Mouse (Mus musculus) CH12.LX (cell line): ENCODE data around the gene Prkd3.

Source experiments
- CTCF ChIP-seq, 2 experiments: IDR thresholded peaks in 1 of 2; conservative IDR thresholded peaks in 1 of 2; 2 replicates each; pipeline ENCODE4 v1.5.1; 2011 to 2012; ENCODE audit warnings: low read depth in 2 of 2, low read length in 2 of 2, improper control_type of control experiment in 1 of 2, inconsistent platforms in 1 of 2, mild to moderate bottlenecking in 1 of 2, moderate library complexity in 1 of 2
- ELF1 ChIP-seq: IDR thresholded peaks from 2 replicates; pipeline ENCODE4 v1.6.1; 2014; ENCODE audit warnings: low read depth, mild to moderate bottlenecking, inconsistent platforms, low read length, improper control_type of control experiment
- EP300 ChIP-seq: IDR thresholded peaks from 2 replicates; pipeline ENCODE4 v1.6.1; 2011; ENCODE audit warnings: low read length, improper control_type of control experiment
- MAX ChIP-seq: IDR thresholded peaks from 2 replicates; pipeline ENCODE4 v1.6.1; 2011; ENCODE audit warnings: low read length, improper control_type of control experiment
- MEF2A ChIP-seq: IDR thresholded peaks from 2 replicates; pipeline ENCODE4 v1.6.1; 2014; ENCODE audit warnings: low read depth, mild to moderate bottlenecking, inconsistent platforms, low read length, improper control_type of control experiment, borderline replicate concordance
- POLR2A ChIP-seq: IDR thresholded peaks from 2 replicates; pipeline ENCODE4 v1.6.1; 2011; ENCODE audit warnings: low read depth, mild to moderate bottlenecking, improper control_type of control experiment, low read length
- USF2 ChIP-seq: conservative IDR thresholded peaks from 2 replicates; pipeline ENCODE4 v1.6.1; 2011; ENCODE audit warnings: low read depth, low read length, improper control_type of control experiment

GRCm38 (mm10) chr17:78991549-78991948 lies 29.1 kb downstream of the Prkd3 start:
- TF ChIP-seq CTCF (conservative IDR thresholded peaks at IDR 0.05 in 1 of 2, IDR thresholded peaks at IDR 0.05 in 1 of 2; ENCODE audit: low read depth in 2 of 2, low read length in 2 of 2) (no peak), MEF2A (no peak), EP300 (no peak), POLR2A (no peak), MAX (no peak), ELF1 (no peak), USF2 (no peak)
